Mouse (Mus musculus) erythroblast, embryonic 14.5 days (primary cell): ENCODE results near the gene Hic1.

Experiments
- GATA1 ChIP-seq: IDR thresholded peaks from 2 replicates; pipeline ENCODE4 v1.6.1; 2012; ENCODE audit warnings: low read length, inconsistent platforms, mixed read lengths
- TAL1 ChIP-seq: IDR thresholded peaks from 3 replicates; pipeline ENCODE4 v1.6.1; 2012; ENCODE audit warnings: low read length, inconsistent platforms, mixed read lengths

- no peak for TF ChIP-seq TAL1
- TF ChIP-seq GATA1, result no peak
Measured at GRCm38 (mm10) chr11:75170136-75170751, 925 bp upstream of the Hic1 start.
